Mouse (Mus musculus) kidney, adult 2 months (tissue): ENCODE data around the gene Kif26a.

ENCODE experiments used
- CTCF ChIP-seq: fragments of 200-500 bp; conservative IDR thresholded peaks from 2 replicates; pipeline ENCODE4 v1.5.1; 2011; ENCODE audit warnings: low read depth, mild to moderate bottlenecking, control low read depth, low read length, moderate library complexity, mixed read lengths; ENCODE audit not compliant: insufficient read depth, insufficient read length
- POLR2A ChIP-seq: fragments of 200-500 bp; IDR thresholded peaks from one replicate; pipeline ENCODE4 v1.6.1; 2011; ENCODE audit warnings: low read depth, low read length, control low read depth

DNA sequence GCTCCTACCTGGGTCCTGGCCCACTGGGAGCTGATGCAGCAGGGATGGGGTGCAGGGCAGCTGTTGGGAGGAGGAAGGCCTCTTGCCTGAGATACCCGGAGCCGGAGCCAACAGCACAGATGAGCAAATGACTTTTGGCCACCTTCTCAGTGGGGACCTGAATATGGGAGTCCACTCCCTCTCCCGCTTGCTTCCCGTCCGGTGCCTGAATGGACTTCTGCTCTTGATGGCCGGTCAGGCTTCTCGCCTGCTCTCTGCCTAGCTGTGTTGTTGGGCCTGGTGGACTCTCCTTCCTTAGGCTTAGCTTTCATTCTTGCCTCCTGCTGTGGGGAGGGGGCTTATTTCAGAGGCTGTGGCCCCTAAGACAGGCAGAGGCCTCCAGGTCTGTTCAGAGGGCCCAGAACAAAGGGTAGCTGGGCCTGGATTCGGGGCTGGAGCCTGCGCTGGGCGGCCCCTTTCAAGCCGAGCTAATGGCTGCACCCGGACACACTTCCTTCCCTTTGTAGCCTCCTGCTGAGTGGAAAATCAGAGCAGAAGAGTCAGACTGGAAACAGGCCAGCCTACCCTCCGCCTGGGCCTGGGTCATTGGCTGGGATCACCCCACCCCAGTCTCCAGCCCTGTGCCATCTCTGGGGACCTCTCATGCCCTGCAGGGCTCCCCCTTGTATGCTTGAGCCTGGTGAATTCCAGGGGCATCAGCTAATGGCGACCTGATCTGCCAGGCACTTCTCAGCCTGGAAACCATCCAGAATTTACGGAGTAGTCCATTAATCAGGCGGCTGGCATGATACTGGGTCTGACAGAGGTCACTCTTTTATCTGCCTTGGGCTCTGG is 9.4 kb downstream of the Kif26a start:
- TF ChIP-seq CTCF (no peak), POLR2A (no peak)
